Mouse (Mus musculus) E14TG2a.4 (cell line): Measurements from ENCODE around the gene Matn4.
"Not testable (repeated sequence)": the region's sequence is repeated elsewhere in the genome, so short reads cannot be mapped to it uniquely, and the experiment has no call there.

ENCODE experiments used
- H3K27me3 ChIP-seq: 2 replicates; pipeline ENCODE4 v1.6.1; 2014; ENCODE audit warnings: low read length, control low read depth; ENCODE audit not compliant: insufficient read depth
- H3K36me3 ChIP-seq: 2 replicates; pipeline ENCODE4 v1.6.1; 2014; ENCODE audit warnings: low read length, control low read depth; ENCODE audit not compliant: insufficient read depth
- H3K4me1 ChIP-seq: replicated peaks from 2 replicates; pipeline ENCODE4 v1.6.1; 2014; ENCODE audit warnings: low read depth, low read length, control low read depth
- H3K4me3 ChIP-seq: replicated peaks from 2 replicates; pipeline ENCODE4 v1.5.1; 2014; ENCODE audit warnings: mild to moderate bottlenecking, low read length
- H3K9me3 ChIP-seq: 2 replicates; pipeline ENCODE4 v1.6.1; 2014; ENCODE audit warnings: low read length, control low read depth
- CTCF ChIP-seq: conservative IDR thresholded peaks from 2 replicates; pipeline ENCODE4 v1.5.1; 2014; ENCODE audit warnings: low read length
- NANOG ChIP-seq: IDR thresholded peaks from 2 replicates; pipeline ENCODE4 v1.6.1; 2014; ENCODE audit warnings: borderline replicate concordance, low read length, mixed read lengths
- POU5F1 ChIP-seq: IDR thresholded peaks from 2 replicates; pipeline ENCODE4 v1.6.1; 2014; ENCODE audit warnings: low read length, borderline replicate concordance

Matn4 gene

DNA sequence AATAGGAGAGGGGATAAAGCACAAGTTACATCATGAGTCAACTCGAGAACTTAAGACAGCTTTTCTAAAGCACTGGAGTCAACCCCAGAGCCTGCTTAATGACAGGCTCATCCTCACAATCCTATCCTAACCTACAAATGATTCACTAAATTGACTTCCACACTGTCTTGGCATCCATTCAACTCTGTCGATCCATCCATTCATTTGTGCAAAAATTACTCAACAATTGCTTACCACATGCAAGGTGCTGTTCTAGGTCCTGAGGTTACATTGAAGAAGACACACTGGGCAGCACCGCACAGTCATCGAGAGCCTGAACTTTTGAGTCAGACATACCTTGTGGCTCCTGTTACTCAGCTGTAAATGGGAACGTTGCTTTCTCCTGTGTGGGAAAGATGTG is 45.9 kb downstream of the Matn4 start:
- H3K36me3 ChIP-seq = no peaks in the 10 kb centered on the region
- no peaks in the 10 kb centered on the region for H3K4me1 ChIP-seq
- no peak for TF ChIP-seq POU5F1
- no peak for TF ChIP-seq CTCF
- no peak for TF ChIP-seq NANOG
- H3K4me3 ChIP-seq = no peak overlapping the region
- H3K9me3 ChIP-seq = peaks cover 46% of the 10 kb centered on the region
- peaks cover 6% of the 10 kb centered on the region for H3K27me3 ChIP-seq

GRCm38 (mm10) chr2:164358373-164358772 is 46.6 kb downstream of the Matn4 start:
- 0 out of 2 replicates have a peak, but pooled peaks cover 5% of the 10 kb centered on the region for H3K4me1 ChIP-seq
- H3K36me3 ChIP-seq = no peaks in the 10 kb centered on the region
- peaks cover 39% of the 10 kb centered on the region for H3K9me3 ChIP-seq
- TF ChIP-seq CTCF = peak; percentile 8; the same call in 1 of the 2 replicates
- no peak for TF ChIP-seq NANOG
- H3K4me3 ChIP-seq = no peak overlapping the region
- peaks cover 6% of the 10 kb centered on the region for H3K27me3 ChIP-seq

- no peak for TF ChIP-seq NANOG
- TF ChIP-seq CTCF = no peak
- no peak for TF ChIP-seq POU5F1
- no peaks in the 10 kb centered on the region for H3K36me3 ChIP-seq
- H3K27me3 ChIP-seq = peaks cover 6% of the 10 kb centered on the region; the same call in 1 of the 2 replicates
- peaks cover 25% of the 10 kb centered on the region for H3K9me3 ChIP-seq
- H3K4me3 ChIP-seq = no peak overlapping the region
- 0 out of 2 replicates have a peak, but pooled peaks cover 5% of the 10 kb centered on the region for H3K4me1 ChIP-seq
Observed at GRCm38 (mm10) chr2:164356177-164356967, 48.6 kb downstream of the Matn4 start.

GRCm38 (mm10) chr2:164353356-164353755 is 51.6 kb downstream of the Matn4 start:
- 0 out of 2 replicates have a peak, but pooled peaks cover 5% of the 10 kb centered on the region for H3K4me1 ChIP-seq
- H3K9me3 ChIP-seq = 0 out of 2 replicates have a peak, but pooled peaks cover 2% of the 10 kb centered on the region
- peaks cover 6% of the 10 kb centered on the region; the same call in 1 of the 2 replicates for H3K27me3 ChIP-seq
- H3K36me3 ChIP-seq = no peaks in the 10 kb centered on the region
- no peak overlapping the region for H3K4me3 ChIP-seq
- TF ChIP-seq CTCF = no peak
- no peak for TF ChIP-seq POU5F1
- TF ChIP-seq NANOG = no peak

GRCm38 (mm10) chr2:164352697-164353096 is 52.3 kb downstream of the Matn4 start:
- Histone ChIP-seq H3K36me3 (no peaks in the 10 kb centered on the region), H3K4me3 (no peak overlapping the region), H3K27me3 (peaks cover 6% of the 10 kb centered on the region; the same call in 1 of the 2 replicates), H3K9me3 (0 out of 2 replicates have a peak, but pooled peaks cover 2% of the 10 kb centered on the region), H3K4me1 (0 out of 2 replicates have a peak, but pooled peaks cover 5% of the 10 kb centered on the region)
- no peak for TF ChIP-seq POU5F1
- TF ChIP-seq NANOG = no peak
- TF ChIP-seq CTCF = no peak

DNA sequence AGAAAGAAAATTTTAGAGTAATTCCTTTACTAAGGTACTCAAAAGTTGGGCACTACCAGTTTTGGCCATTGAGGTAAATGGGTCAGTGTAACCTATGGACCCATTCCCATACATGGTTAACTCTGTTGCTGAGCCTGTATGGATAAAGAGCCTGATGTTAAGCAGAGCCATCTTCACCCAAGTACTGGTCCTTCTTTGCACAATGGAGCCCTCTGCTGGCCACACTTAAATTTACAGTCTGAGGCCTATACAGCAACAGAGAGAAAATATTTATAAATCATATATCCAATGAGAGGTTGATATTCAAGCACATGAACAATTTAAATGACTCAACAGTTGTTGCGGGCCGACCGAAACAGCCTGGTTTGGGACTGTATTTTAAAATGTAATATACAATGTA is 56.0 kb downstream of the Matn4 start:
- H3K4me1 ChIP-seq = 0 out of 2 replicates have a peak, but pooled peaks cover 5% of the 10 kb centered on the region
- H3K4me3 ChIP-seq = no peak overlapping the region
- peak; percentile 60 for TF ChIP-seq CTCF
- TF ChIP-seq POU5F1 = no peak
- H3K36me3 ChIP-seq = no peaks in the 10 kb centered on the region
- no peaks in the 10 kb centered on the region; the same call in 1 of the 2 replicates for H3K27me3 ChIP-seq
- H3K9me3 ChIP-seq = no peaks in the 10 kb centered on the region

DNA sequence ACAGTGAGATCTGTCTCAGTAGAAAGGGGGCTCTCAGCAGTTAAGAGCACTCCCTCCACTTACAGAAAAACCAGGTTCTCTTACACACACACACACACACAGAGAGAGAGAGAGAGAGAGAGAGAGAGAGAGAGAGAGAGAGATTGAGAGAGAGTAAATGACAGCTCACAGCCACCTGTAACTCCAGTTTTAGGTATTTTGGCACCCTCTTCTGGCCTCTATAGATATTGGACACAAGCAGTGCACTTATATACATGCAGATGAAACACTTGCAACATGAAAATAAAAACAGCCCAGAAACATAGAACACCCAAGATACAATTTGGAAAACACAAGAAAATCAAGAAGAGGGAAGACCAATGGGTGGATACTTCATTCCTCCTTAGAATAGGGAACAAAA is 57.3 kb downstream of the Matn4 start:
- not testable (repeated sequence) for H3K27me3 ChIP-seq, H3K9me3 ChIP-seq, H3K4me3 ChIP-seq, H3K36me3 ChIP-seq, H3K4me1 ChIP-seq

GRCm38 (mm10) chr2:164343732-164344131 is 61.2 kb downstream of the Matn4 start:
- H3K4me3 ChIP-seq, H3K36me3 ChIP-seq, H3K9me3 ChIP-seq, H3K4me1 ChIP-seq, H3K27me3 ChIP-seq: not testable (repeated sequence)
- peak; percentile 31 for TF ChIP-seq CTCF
